Mouse (Mus musculus): ENCODE measurements around the gene Cdk5r2.

GRCm38 (mm10) chr1:74856791-74857190 is 2.1 kb downstream of the Cdk5r2 start:
- no peak for TF ChIP-seq GATA1 (IDR thresholded peaks at IDR 0.05; ENCODE audit: borderline replicate concordance, low read length)
- TF ChIP-seq FLI1 (IDR thresholded peaks at IDR 0.05; ENCODE audit: low read length), result no peak
